Mouse (Mus musculus): Measurements from ENCODE around the gene Ttc29. TPM values are rescaled to one million over a fixed set of nuclear protein-coding genes. Genes with fewer than 3 reads are reported as not detected.
A peak's percentile ranks its signal among the peaks of the same experiment; 100 is the strongest.

Gene Ttc29
- polyA plus RNA-seq, 1 experiment from 2014 or later = not detected

DNA sequence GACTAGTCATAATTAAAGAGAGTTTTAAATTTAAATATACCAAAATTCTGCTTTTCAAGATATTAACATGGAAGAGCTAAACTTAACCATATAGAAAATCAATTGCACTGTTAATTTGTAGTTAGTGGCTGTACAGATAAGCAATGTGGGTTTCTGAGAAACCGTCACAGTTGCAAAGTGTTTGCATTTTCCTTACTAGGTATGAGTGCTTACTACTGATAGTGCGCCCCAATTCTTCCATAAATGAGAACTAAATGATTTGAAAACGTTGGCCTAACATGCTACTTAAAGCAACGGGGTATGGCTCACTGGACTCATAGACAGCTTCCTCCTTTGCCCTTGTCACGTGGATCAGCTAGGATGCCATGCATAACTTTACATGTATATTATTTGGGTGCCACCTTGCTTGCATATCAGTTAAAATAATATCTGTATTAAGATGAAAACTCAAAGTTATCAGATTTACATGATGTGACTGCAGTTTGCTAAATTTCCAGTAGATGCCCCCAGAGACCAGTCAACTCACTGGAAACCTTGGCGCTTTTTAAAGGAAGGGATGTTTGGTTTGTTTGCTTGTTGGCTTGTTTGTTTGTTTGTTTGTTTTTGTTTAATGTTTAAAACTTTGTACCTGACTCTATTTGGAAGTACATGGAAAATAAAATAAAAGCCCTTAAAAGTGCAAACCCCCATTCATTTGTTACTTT is 25.0 kb downstream of the Ttc29 start:
- Histone ChIP-seq H3K9ac (no peak overlapping the region), H3K4me3 (no peak overlapping the region), H3K36me3 (no peaks in the 10 kb centered on the region), H3K4me2 (no peak overlapping the region), H3K4me1 (replicated peaks) (no peaks in the 10 kb centered on the region), H3K9me3 (replicated peaks) (no peaks in the 10 kb centered on the region), H3K27me3 (replicated peaks) (no peaks in the 10 kb centered on the region), H3K27ac (ENCODE audit: poor library complexity, severe bottlenecking) (no peak overlapping the region)
- WGBS = 55% methylated on average over 6 of the region's 6 CpGs
- no peak for ATAC-seq (ENCODE audit: insufficient number of reproducible peaks, low FRiP score)

DNA sequence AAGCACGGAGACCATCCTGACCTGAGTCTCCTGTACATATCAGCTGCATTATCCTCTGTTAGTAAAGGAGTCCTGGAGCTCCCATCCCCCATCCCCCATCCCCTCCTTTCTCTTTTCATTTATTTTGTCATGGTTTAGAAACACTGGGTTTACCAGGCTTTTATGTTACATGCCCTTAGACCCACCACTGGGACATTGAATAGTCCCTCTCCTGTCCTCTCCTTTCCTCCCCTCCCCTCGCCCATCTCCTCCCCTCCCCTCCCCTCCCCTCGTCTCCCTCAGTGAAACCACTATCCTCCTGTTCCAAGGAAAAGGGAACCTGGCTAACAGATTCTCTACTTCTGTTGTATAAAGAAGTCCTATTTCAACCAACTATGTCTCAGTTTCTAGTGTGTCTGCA is 38.0 kb downstream of the Ttc29 start:
- ATAC-seq (ENCODE audit: insufficient number of reproducible peaks, low FRiP score) = no peak
- WGBS = 50% methylated on average over 3 of the region's 3 CpGs
- no peaks in the 10 kb centered on the region for H3K27me3 ChIP-seq (replicated peaks)
- H3K9ac ChIP-seq = no peak overlapping the region
- no peak overlapping the region for H3K4me3 ChIP-seq
- H3K27ac ChIP-seq (ENCODE audit: poor library complexity, severe bottlenecking) = no peak overlapping the region
- H3K4me1 ChIP-seq (replicated peaks) = no peaks in the 10 kb centered on the region
- H3K4me2 ChIP-seq = no peak overlapping the region
- no peaks in the 10 kb centered on the region for H3K9me3 ChIP-seq (replicated peaks)
- H3K36me3 ChIP-seq = no peaks in the 10 kb centered on the region

DNA sequence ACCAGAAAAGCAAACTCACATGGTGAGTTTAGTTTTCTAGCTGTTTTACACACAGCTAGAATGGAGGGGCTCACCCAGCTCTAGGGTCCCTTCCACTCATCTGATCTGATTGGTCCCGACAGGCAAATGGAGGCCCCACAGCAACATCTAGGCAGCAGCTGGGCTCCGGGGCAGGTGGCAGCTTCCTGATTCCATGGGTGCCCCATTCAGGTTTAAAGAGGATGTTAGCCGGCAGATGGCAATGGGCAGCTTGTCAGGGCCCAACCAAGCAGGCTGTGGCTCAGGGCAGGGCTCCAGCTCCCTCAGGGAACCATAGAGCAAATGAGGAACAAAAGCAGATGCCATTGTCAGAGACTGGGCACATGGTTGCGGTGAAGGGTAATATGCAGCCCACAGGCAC is 41.3 kb downstream of the Ttc29 start:
- Histone ChIP-seq H3K36me3 (no peaks in the 10 kb centered on the region), H3K4me3 (no peak overlapping the region), H3K4me2 (no peak overlapping the region), H3K9me3 (replicated peaks) (no peaks in the 10 kb centered on the region), H3K4me1 (replicated peaks) (no peaks in the 10 kb centered on the region), H3K27ac (ENCODE audit: poor library complexity, severe bottlenecking) (no peak overlapping the region), H3K27me3 (replicated peaks) (no peaks in the 10 kb centered on the region), H3K9ac (no peak overlapping the region)
- ATAC-seq (ENCODE audit: insufficient number of reproducible peaks, low FRiP score) = no peak
- 74% methylated on average over 4 of the region's 4 CpGs for WGBS

DNA sequence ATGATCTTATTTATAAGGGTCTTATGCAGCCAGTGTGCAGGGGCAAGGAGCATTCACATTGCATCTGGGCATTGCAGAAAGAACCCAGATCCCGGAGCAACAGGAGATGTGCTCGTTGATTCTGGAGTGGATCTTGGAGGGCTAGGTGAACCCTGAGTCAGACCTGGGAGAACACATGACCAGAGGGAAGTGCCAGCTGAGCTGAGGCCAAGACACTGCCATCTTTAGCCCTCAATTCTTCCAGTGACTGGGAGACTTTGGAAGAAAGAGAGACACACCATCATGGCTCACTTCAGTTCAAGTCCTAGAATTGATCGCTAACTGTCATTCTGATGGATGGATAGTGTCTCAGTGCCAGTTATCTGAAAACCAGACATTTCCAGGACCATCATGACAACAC is 41.9 kb downstream of the Ttc29 start:
- Histone ChIP-seq H3K4me3 (no peak overlapping the region), H3K27ac (ENCODE audit: poor library complexity, severe bottlenecking) (no peak overlapping the region), H3K9ac (no peak overlapping the region), H3K9me3 (replicated peaks) (no peaks in the 10 kb centered on the region), H3K27me3 (replicated peaks) (no peaks in the 10 kb centered on the region), H3K4me2 (no peak overlapping the region), H3K4me1 (replicated peaks) (no peaks in the 10 kb centered on the region), H3K36me3 (no peaks in the 10 kb centered on the region)
- ATAC-seq (ENCODE audit: insufficient number of reproducible peaks, low FRiP score) = no peak
- WGBS = 83% methylated on average over 3 of the region's 3 CpGs

DNA sequence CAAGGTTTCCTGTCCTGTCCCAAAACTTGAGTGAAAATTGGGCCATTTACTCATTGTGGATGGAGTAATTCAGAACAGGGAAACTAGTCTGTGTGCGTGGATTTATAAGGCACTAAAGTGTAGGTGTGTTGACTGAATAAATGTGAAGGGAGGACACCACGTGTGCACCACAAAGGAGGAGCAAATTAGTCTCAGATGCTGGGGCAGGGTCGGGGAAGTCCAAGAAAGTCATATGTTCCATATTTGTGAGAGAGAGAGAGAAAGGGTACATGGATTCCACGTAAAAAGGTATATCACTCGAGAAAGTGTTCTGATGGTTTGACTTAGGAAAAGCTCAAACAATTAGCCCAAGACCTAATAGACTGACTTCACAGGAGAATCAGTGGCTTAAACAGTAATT is 52.4 kb downstream of the Ttc29 start:
- Histone ChIP-seq H3K4me3 (no peak overlapping the region), H3K9ac (no peak overlapping the region), H3K4me2 (no peak overlapping the region), H3K27me3 (replicated peaks) (no peaks in the 10 kb centered on the region), H3K4me1 (replicated peaks) (peaks cover 8% of the 10 kb centered on the region), H3K9me3 (replicated peaks) (no peaks in the 10 kb centered on the region), H3K27ac (ENCODE audit: poor library complexity, severe bottlenecking) (no peak overlapping the region), H3K36me3 (no peaks in the 10 kb centered on the region)
- ATAC-seq (ENCODE audit: insufficient number of reproducible peaks, low FRiP score) = no peak
- 79% methylated on average over 5 of the region's 5 CpGs for WGBS

DNA sequence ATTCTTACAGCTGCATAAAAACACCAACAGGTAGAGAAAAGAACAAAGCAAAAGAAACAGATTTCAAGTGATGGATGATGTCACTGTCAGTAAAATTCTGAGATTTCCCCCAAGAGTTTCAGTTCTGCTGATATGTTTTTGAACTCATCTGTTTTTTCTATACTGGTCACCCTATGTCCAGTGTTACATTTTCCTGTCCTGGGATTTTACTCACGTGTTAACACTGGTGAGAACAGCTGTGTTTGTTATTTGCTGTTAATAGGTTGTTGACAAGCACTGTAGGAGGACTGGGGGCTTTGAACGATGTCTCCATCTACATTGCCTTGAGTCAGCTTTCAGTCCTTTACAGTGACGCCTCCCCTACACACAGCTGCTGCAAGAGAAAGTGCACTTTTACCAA is 53.1 kb downstream of the Ttc29 start:
- no peak for ATAC-seq (ENCODE audit: insufficient number of reproducible peaks, low FRiP score)
- peaks cover 8% of the 10 kb centered on the region for H3K4me1 ChIP-seq (replicated peaks)
- no peaks in the 10 kb centered on the region for H3K27me3 ChIP-seq (replicated peaks)
- no peak overlapping the region for H3K4me3 ChIP-seq
- H3K9me3 ChIP-seq (replicated peaks) = no peaks in the 10 kb centered on the region
- no peak overlapping the region for H3K4me2 ChIP-seq
- H3K27ac ChIP-seq (ENCODE audit: poor library complexity, severe bottlenecking) = no peak overlapping the region
- H3K36me3 ChIP-seq = no peaks in the 10 kb centered on the region
- 32% methylated on average over 3 of the region's 3 CpGs for WGBS
- H3K9ac ChIP-seq = no peak overlapping the region

DNA sequence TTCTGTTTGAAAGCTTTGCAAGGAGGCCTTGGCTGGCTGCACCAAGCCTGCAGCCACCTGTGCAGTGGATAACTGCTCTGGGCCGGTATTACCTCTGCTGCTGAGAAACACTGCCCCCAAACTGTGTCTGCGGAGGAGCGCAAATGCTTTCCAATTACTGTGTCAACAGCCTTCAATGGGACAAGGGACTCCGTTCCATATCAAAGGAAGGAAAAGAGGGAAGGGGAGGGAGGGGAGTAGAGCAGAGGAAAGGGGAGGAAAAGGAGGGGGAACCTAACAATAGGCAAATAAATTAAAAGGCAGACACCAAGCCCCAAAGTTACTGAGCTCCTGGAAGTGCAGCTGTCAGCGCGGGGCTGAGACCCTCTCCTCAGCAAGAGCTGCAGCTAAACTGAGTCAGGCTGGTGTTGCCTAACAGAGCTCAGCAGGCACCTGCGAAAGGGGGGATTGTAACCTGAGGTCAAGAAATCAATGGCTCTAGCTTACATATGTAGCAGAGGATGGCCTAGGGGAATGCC is 54.9 kb downstream of the Ttc29 start:
- 8% methylated on average over 7 of the region's 7 CpGs for WGBS
- H3K27me3 ChIP-seq (replicated peaks) = no peaks in the 10 kb centered on the region
- H3K4me2 ChIP-seq = peak overlapping the region; percentile 14; the same call in 1 of the 2 replicates
- ATAC-seq (ENCODE audit: insufficient number of reproducible peaks, low FRiP score) = peak; percentile 69
- H3K9ac ChIP-seq = no peak overlapping the region
- no peaks in the 10 kb centered on the region for H3K9me3 ChIP-seq (replicated peaks)
- H3K4me1 ChIP-seq (replicated peaks) = peaks cover 8% of the 10 kb centered on the region
- H3K4me3 ChIP-seq = no peak overlapping the region
- no peaks in the 10 kb centered on the region for H3K36me3 ChIP-seq
- no peak overlapping the region for H3K27ac ChIP-seq (ENCODE audit: poor library complexity, severe bottlenecking)

DNA sequence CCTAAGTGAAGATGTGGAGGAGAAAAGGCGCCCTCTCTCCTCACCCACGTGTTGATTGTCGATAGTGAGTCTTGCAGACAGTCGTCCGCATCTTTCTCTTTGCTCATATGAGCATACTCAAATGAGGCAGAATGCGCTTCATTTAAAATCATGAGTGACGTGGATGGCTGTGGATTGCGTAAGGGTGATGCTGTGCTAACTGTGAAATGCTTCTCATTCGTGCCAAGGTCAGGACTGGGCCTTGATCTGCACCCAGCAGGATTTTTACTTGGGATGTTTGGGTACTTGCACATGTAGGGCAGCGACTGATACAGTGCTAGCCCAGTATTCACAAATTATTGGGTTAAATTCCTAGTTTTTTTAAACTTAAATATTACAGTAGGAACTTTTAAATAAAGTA is 56.2 kb downstream of the Ttc29 start:
- Histone ChIP-seq H3K36me3 (no peaks in the 10 kb centered on the region), H3K4me2 (no peak overlapping the region), H3K9ac (no peak overlapping the region), H3K4me1 (replicated peaks) (peaks cover 8% of the 10 kb centered on the region), H3K9me3 (replicated peaks) (no peaks in the 10 kb centered on the region), H3K4me3 (no peak overlapping the region), H3K27me3 (replicated peaks) (no peaks in the 10 kb centered on the region), H3K27ac (ENCODE audit: poor library complexity, severe bottlenecking) (no peak overlapping the region)
- ATAC-seq (ENCODE audit: insufficient number of reproducible peaks, low FRiP score) = no peak
- whole genome bisulfite sequencing = 78% methylated on average over 10 of the region's 10 CpGs

DNA sequence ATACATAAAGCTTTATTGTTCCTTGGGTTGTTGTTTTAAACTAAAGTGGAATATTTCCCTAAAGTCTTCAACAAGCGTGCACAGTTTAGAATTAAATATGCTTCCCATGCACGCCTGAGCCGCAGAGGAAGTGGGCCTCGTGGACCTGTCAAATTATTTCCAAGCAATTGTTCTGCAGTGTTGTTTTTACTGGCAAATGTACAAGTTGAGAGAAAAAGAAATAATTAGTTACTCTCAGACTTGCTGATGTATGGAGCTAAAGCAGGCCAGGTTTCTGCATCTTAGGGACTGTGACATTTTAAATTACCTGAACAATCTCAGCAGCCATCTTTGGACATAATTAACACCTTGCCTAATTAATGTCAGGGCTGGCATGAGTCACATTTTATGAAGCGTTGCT is 58.3 kb downstream of the Ttc29 start:
- Histone ChIP-seq H3K4me3 (no peak overlapping the region), H3K27me3 (replicated peaks) (no peaks in the 10 kb centered on the region), H3K9me3 (replicated peaks) (no peaks in the 10 kb centered on the region), H3K27ac (ENCODE audit: poor library complexity, severe bottlenecking) (peak overlapping the region; percentile 47), H3K4me1 (replicated peaks) (peaks cover 8% of the 10 kb centered on the region), H3K9ac (no peak overlapping the region), H3K4me2 (no peak overlapping the region), H3K36me3 (no peaks in the 10 kb centered on the region)
- WGBS = 55% methylated on average over 5 of the region's 5 CpGs
- ATAC-seq (ENCODE audit: insufficient number of reproducible peaks, low FRiP score) = no peak

DNA sequence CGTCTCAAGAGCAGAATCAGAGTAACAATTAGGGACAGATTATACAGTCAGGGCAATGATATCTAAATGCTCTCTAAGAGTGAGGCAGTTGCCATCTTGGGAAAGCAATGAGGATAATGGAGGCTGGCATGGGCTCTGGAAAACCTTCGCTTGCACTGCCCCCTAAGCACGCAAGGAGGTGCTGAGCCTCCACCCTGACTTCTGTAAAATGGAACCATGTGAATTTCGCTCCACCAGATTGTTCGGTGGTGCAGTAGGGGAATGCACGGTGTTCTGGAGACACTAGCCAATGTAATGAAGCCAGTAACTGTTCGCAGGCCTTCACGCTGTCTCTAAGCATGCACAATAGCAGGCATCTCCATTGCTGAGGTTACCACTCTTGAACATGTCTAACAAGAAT is 63.0 kb downstream of the Ttc29 start:
- no peak for ATAC-seq (ENCODE audit: insufficient number of reproducible peaks, low FRiP score)
- H3K9me3 ChIP-seq (replicated peaks) = no peaks in the 10 kb centered on the region
- no peaks in the 10 kb centered on the region for H3K27me3 ChIP-seq (replicated peaks)
- 82% methylated on average over 8 of the region's 8 CpGs for WGBS
- H3K4me2 ChIP-seq = no peak overlapping the region
- no peak overlapping the region for H3K4me3 ChIP-seq
- H3K9ac ChIP-seq = no peak overlapping the region
- no peak overlapping the region for H3K27ac ChIP-seq (ENCODE audit: poor library complexity, severe bottlenecking)
- no peaks in the 10 kb centered on the region for H3K36me3 ChIP-seq
- H3K4me1 ChIP-seq (replicated peaks) = 0 out of 2 replicates have a peak, but pooled peaks cover 4% of the 10 kb centered on the region

DNA sequence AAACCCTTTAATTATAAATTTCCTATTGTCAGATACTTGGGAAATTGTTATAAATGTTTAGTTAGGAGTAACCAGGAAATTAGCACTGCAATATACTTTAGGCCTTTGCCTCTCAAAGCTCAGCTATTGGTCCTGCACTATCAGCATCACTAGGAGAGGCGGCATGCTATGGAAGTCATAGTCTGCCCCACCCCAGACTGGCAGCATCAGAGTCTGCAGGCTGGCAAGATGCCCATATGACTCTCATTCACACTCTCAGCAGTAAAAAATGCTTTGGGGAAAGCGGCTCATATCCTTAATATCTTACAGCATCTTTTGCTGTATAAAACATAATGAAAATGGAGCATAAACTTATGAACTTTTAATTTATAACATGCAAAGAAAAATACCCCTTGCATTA is 64.3 kb downstream of the Ttc29 start:
- no peak overlapping the region for H3K27ac ChIP-seq (ENCODE audit: poor library complexity, severe bottlenecking)
- no peaks in the 10 kb centered on the region for H3K36me3 ChIP-seq
- no peaks in the 10 kb centered on the region for H3K4me1 ChIP-seq (replicated peaks)
- H3K4me3 ChIP-seq = no peak overlapping the region
- no peak for ATAC-seq (ENCODE audit: insufficient number of reproducible peaks, low FRiP score)
- no peaks in the 10 kb centered on the region for H3K9me3 ChIP-seq (replicated peaks)
- H3K4me2 ChIP-seq = no peak overlapping the region
- H3K27me3 ChIP-seq (replicated peaks) = no peaks in the 10 kb centered on the region
- no peak overlapping the region for H3K9ac ChIP-seq
- 62% methylated on average over 2 of the region's 2 CpGs for WGBS

DNA sequence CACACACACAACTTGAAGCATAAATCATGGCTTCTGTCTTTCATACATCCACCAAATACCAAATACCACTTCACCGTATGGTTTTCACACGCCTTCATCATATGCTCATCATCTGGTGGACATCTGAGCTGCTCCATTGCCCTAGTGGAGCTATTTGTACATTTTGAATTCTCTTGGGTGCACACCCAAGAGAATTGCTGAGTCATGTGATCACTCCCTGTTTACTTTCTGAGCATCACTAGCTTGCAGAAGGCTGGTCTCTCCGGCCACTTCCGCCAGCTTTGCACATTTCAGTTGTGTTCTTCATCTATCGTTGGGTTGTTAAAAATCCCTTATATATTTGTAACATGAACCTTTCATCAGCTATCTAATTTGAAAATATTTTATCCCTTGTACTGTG is 65.5 kb downstream of the Ttc29 start:
- H3K27me3 ChIP-seq (replicated peaks) = no peaks in the 10 kb centered on the region
- no peak overlapping the region for H3K9ac ChIP-seq
- H3K36me3 ChIP-seq = no peaks in the 10 kb centered on the region
- no peak overlapping the region for H3K27ac ChIP-seq (ENCODE audit: poor library complexity, severe bottlenecking)
- H3K9me3 ChIP-seq (replicated peaks) = no peaks in the 10 kb centered on the region
- no peak overlapping the region for H3K4me3 ChIP-seq
- no peak overlapping the region for H3K4me2 ChIP-seq
- 87% methylated on average over 5 of the region's 5 CpGs for WGBS
- no peaks in the 10 kb centered on the region for H3K4me1 ChIP-seq (replicated peaks)
- ATAC-seq (ENCODE audit: insufficient number of reproducible peaks, low FRiP score) = no peak

All from heart, embryonic 12.5 days (tissue).